Mouse (Mus musculus): ENCODE measurements around the gene Kdm6b. TPM values are rescaled to one million over a fixed set of nuclear protein-coding genes. Genes with fewer than 3 reads are reported as not detected.
A peak's percentile ranks its signal among the peaks of the same experiment; 100 is the strongest.

The Kdm6b gene
- total RNA-seq (2017) = 18.4 and 23.8 TPM in 2 replicates

GRCm38 (mm10) chr11:69413221-69414181, at the start of gene Kdm6b:
Gene Kdm6b (minus strand): TSS chr11:69413675.
- ATAC-seq (ENCODE audit: extremely low read depth, insufficient number of reproducible peaks, low FRiP score, poor library complexity, severe bottlenecking) = no peak

GRCm38 (mm10) chr11:69461568-69461967, 48.1 kb upstream of the Kdm6b start:
- ATAC-seq (ENCODE audit: extremely low read depth, insufficient number of reproducible peaks, low FRiP score, poor library complexity, severe bottlenecking) = no peak

GRCm38 (mm10) chr11:69459883-69460282, 46.4 kb upstream of the Kdm6b start:
- no peak for ATAC-seq (ENCODE audit: extremely low read depth, insufficient number of reproducible peaks, low FRiP score, poor library complexity, severe bottlenecking)

GRCm38 (mm10) chr11:69457006-69457579, 43.6 kb upstream of the Kdm6b start:
- ATAC-seq (ENCODE audit: extremely low read depth, insufficient number of reproducible peaks, low FRiP score, poor library complexity, severe bottlenecking) = no peak

- no peak for ATAC-seq (ENCODE audit: extremely low read depth, insufficient number of reproducible peaks, low FRiP score, poor library complexity, severe bottlenecking)
These were observed 38.8 kb upstream of the Kdm6b start for GRCm38 (mm10) chr11:69452114-69452867.

GRCm38 (mm10) chr11:69447299-69447698, 33.8 kb upstream of the Kdm6b start:
- ATAC-seq (ENCODE audit: extremely low read depth, insufficient number of reproducible peaks, low FRiP score, poor library complexity, severe bottlenecking) = no peak

GRCm38 (mm10) chr11:69443328-69443727, 29.9 kb upstream of the Kdm6b start:
- ATAC-seq (ENCODE audit: extremely low read depth, insufficient number of reproducible peaks, low FRiP score, poor library complexity, severe bottlenecking) = no peak

GRCm38 (mm10) chr11:69437291-69437690, 23.8 kb upstream of the Kdm6b start:
- ATAC-seq (ENCODE audit: extremely low read depth, insufficient number of reproducible peaks, low FRiP score, poor library complexity, severe bottlenecking) = no peak

- no peak for ATAC-seq (ENCODE audit: extremely low read depth, insufficient number of reproducible peaks, low FRiP score, poor library complexity, severe bottlenecking)
These were observed 19.7 kb upstream of the Kdm6b start for GRCm38 (mm10) chr11:69433189-69433588.

GRCm38 (mm10) chr11:69432640-69432982, 19.1 kb upstream of the Kdm6b start:
- no peak for ATAC-seq (ENCODE audit: extremely low read depth, insufficient number of reproducible peaks, low FRiP score, poor library complexity, severe bottlenecking)

GRCm38 (mm10) chr11:69431829-69432639, 18.6 kb upstream of the Kdm6b start:
- ATAC-seq (ENCODE audit: extremely low read depth, insufficient number of reproducible peaks, low FRiP score, poor library complexity, severe bottlenecking) = peak; percentile 89

GRCm38 (mm10) chr11:69430631-69431030, 17.2 kb upstream of the Kdm6b start:
- ATAC-seq (ENCODE audit: extremely low read depth, insufficient number of reproducible peaks, low FRiP score, poor library complexity, severe bottlenecking) = no peak

- no peak for ATAC-seq (ENCODE audit: extremely low read depth, insufficient number of reproducible peaks, low FRiP score, poor library complexity, severe bottlenecking)
These were observed 15.8 kb upstream of the Kdm6b start for GRCm38 (mm10) chr11:69429313-69429712.

- no peak for ATAC-seq (ENCODE audit: extremely low read depth, insufficient number of reproducible peaks, low FRiP score, poor library complexity, severe bottlenecking)
These were observed 15.3 kb upstream of the Kdm6b start for GRCm38 (mm10) chr11:69428751-69429150.

- no peak for ATAC-seq (ENCODE audit: extremely low read depth, insufficient number of reproducible peaks, low FRiP score, poor library complexity, severe bottlenecking)
These were observed 12.8 kb upstream of the Kdm6b start for GRCm38 (mm10) chr11:69426246-69426645.

GRCm38 (mm10) chr11:69423885-69424284, 10.4 kb upstream of the Kdm6b start:
- ATAC-seq (ENCODE audit: extremely low read depth, insufficient number of reproducible peaks, low FRiP score, poor library complexity, severe bottlenecking) = no peak

GRCm38 (mm10) chr11:69422842-69423241, 9.4 kb upstream of the Kdm6b start:
- no peak for ATAC-seq (ENCODE audit: extremely low read depth, insufficient number of reproducible peaks, low FRiP score, poor library complexity, severe bottlenecking)

GRCm38 (mm10) chr11:69421131-69421977, 7.9 kb upstream of the Kdm6b start:
- ATAC-seq (ENCODE audit: extremely low read depth, insufficient number of reproducible peaks, low FRiP score, poor library complexity, severe bottlenecking) = no peak

Data from neutrophil, adult 5-6 weeks (primary cell).